Mouse (Mus musculus): Measurements from ENCODE around the gene Gjb4. TPM values are rescaled to one million over a fixed set of nuclear protein-coding genes. Genes with fewer than 3 reads are reported as not detected.

The Gjb4 gene
- polyA plus RNA-seq, 1 experiment, result 0.53 TPM

DNA sequence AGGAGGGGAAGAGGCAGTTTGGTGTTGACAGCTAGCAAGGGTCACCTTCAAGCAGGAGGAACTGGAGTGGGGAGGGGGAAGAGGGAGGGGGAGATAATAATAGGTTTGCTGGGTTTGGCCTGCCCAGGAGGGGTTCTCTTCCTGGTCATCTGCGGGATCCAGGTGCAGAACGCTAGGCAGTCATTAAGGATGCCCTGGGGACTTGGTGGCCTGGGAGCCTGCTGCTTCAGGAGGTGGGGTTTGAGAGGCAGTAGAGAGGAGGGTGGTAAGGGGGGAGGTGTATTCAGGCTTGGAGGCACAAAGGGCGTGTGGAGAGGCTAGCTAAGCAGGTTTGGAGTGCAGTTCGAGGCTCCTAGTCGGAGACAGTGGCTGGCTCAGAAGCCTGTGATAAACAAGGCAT is 11.6 kb upstream of the Gjb4 start:
- Histone ChIP-seq H3K27ac (ENCODE audit: insufficient read depth, low read depth, low read length) (no peak overlapping the region), H3K4me1 (ENCODE audit: control insufficient read depth, insufficient read depth, insufficient read length, low read length) (no peaks in the 10 kb centered on the region), H3K36me3 (ENCODE audit: control insufficient read depth, insufficient read depth, low read length) (no peaks in the 10 kb centered on the region), H3K27me3 (ENCODE audit: control insufficient read depth, insufficient read depth, low read length) (no peaks in the 10 kb centered on the region), H3K4me3 (ENCODE audit: low read depth, low read length) (no peak overlapping the region)
- TF ChIP-seq CTCF (IDR thresholded peaks at IDR 0.05; ENCODE audit: extremely low read depth, insufficient read length, insufficient replicate concordance, low read depth, low read length), result no peak
- no peak for TF ChIP-seq POLR2A (IDR thresholded peaks at IDR 0.05; ENCODE audit: low read depth, low read length)
- 30% methylated on average over 5 of the region's 5 CpGs for WGBS

GRCm38 (mm10) chr4:127364431-127364830 is 10.6 kb upstream of the Gjb4 start:
- TF ChIP-seq CTCF (IDR thresholded peaks at IDR 0.05; ENCODE audit: extremely low read depth, insufficient read length, insufficient replicate concordance, low read depth, low read length), result no peak
- no peak for TF ChIP-seq POLR2A (IDR thresholded peaks at IDR 0.05; ENCODE audit: low read depth, low read length)
- Histone ChIP-seq H3K27ac (ENCODE audit: insufficient read depth, low read depth, low read length) (no peak overlapping the region), H3K4me1 (ENCODE audit: control insufficient read depth, insufficient read depth, insufficient read length, low read length) (no peaks in the 10 kb centered on the region), H3K4me3 (ENCODE audit: low read depth, low read length) (no peak overlapping the region), H3K36me3 (ENCODE audit: control insufficient read depth, insufficient read depth, low read length) (no peaks in the 10 kb centered on the region), H3K27me3 (ENCODE audit: control insufficient read depth, insufficient read depth, low read length) (no peaks in the 10 kb centered on the region)
- WGBS, result 59% methylated on average over 6 of the region's 6 CpGs

- no peaks in the 10 kb centered on the region for H3K36me3 ChIP-seq (ENCODE audit: control insufficient read depth, insufficient read depth, low read length)
- WGBS, result 54% methylated on average over 4 of the region's 4 CpGs
- H3K27me3 ChIP-seq (ENCODE audit: control insufficient read depth, insufficient read depth, low read length), result no peaks in the 10 kb centered on the region
- H3K4me1 ChIP-seq (ENCODE audit: control insufficient read depth, insufficient read depth, insufficient read length, low read length), result no peaks in the 10 kb centered on the region
- peak; percentile 52; the same call in 1 of the 2 replicates for TF ChIP-seq CTCF (IDR thresholded peaks at IDR 0.05; ENCODE audit: extremely low read depth, insufficient read length, insufficient replicate concordance, low read depth, low read length)
- TF ChIP-seq POLR2A (IDR thresholded peaks at IDR 0.05; ENCODE audit: low read depth, low read length), result no peak
- H3K27ac ChIP-seq (ENCODE audit: insufficient read depth, low read depth, low read length), result no peak overlapping the region
- H3K4me3 ChIP-seq (ENCODE audit: low read depth, low read length), result no peak overlapping the region
These were observed 9.4 kb upstream of the Gjb4 start for GRCm38 (mm10) chr4:127363331-127363730.

GRCm38 (mm10) chr4:127362520-127362919 is 8.6 kb upstream of the Gjb4 start:
- Histone ChIP-seq H3K4me1 (ENCODE audit: control insufficient read depth, insufficient read depth, insufficient read length, low read length) (no peaks in the 10 kb centered on the region), H3K36me3 (ENCODE audit: control insufficient read depth, insufficient read depth, low read length) (no peaks in the 10 kb centered on the region), H3K27ac (ENCODE audit: insufficient read depth, low read depth, low read length) (no peak overlapping the region), H3K27me3 (ENCODE audit: control insufficient read depth, insufficient read depth, low read length) (no peaks in the 10 kb centered on the region), H3K4me3 (ENCODE audit: low read depth, low read length) (no peak overlapping the region)
- WGBS, result 85% methylated on average over 3 of the region's 3 CpGs
- TF ChIP-seq POLR2A (IDR thresholded peaks at IDR 0.05; ENCODE audit: low read depth, low read length), result no peak
- no peak for TF ChIP-seq CTCF (IDR thresholded peaks at IDR 0.05; ENCODE audit: extremely low read depth, insufficient read length, insufficient replicate concordance, low read depth, low read length)

DNA sequence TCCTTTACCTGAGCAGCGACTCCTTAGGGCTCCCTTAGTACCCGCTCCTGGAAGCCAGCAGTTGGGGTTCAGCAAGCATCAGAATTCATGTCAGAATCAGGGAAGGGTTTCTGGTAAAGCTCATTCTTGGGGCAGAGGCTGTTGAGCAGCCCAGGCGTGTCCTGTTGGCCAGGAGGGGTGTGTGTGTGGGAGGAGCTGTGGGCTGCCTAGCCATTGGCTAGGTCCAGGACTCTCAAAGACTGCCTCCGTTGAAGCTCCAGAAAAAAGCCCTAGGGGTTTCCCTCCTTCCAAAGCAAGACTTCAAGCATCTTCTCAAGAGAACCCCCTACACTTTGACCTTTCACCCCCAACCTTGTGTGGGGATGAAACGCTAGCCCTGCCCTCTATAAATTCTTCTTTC is 4.1 kb upstream of the Gjb4 start, which contains the start of gene Gjb5:
TSS of gene Gjb5 (minus strand) at position 164 of the 400 bp plus-strand sequence.
- TF ChIP-seq CTCF (IDR thresholded peaks at IDR 0.05; ENCODE audit: extremely low read depth, insufficient read length, insufficient replicate concordance, low read depth, low read length) (no peak), POLR2A (IDR thresholded peaks at IDR 0.05; ENCODE audit: low read depth, low read length) (no peak)
- Histone ChIP-seq H3K36me3 (ENCODE audit: control insufficient read depth, insufficient read depth, low read length) (no peaks in the 10 kb centered on the region), H3K27ac (ENCODE audit: insufficient read depth, low read depth, low read length) (no peak within 1 kb of the TSS), H3K27me3 (ENCODE audit: control insufficient read depth, insufficient read depth, low read length) (no peaks in the 10 kb centered on the region), H3K4me3 (ENCODE audit: low read depth, low read length) (no peak within 1 kb of the TSS), H3K4me1 (ENCODE audit: control insufficient read depth, insufficient read depth, insufficient read length, low read length) (no peaks in the 10 kb centered on the region)
- whole genome bisulfite sequencing, result 25% methylated on average over 5 of the region's 5 CpGs

DNA sequence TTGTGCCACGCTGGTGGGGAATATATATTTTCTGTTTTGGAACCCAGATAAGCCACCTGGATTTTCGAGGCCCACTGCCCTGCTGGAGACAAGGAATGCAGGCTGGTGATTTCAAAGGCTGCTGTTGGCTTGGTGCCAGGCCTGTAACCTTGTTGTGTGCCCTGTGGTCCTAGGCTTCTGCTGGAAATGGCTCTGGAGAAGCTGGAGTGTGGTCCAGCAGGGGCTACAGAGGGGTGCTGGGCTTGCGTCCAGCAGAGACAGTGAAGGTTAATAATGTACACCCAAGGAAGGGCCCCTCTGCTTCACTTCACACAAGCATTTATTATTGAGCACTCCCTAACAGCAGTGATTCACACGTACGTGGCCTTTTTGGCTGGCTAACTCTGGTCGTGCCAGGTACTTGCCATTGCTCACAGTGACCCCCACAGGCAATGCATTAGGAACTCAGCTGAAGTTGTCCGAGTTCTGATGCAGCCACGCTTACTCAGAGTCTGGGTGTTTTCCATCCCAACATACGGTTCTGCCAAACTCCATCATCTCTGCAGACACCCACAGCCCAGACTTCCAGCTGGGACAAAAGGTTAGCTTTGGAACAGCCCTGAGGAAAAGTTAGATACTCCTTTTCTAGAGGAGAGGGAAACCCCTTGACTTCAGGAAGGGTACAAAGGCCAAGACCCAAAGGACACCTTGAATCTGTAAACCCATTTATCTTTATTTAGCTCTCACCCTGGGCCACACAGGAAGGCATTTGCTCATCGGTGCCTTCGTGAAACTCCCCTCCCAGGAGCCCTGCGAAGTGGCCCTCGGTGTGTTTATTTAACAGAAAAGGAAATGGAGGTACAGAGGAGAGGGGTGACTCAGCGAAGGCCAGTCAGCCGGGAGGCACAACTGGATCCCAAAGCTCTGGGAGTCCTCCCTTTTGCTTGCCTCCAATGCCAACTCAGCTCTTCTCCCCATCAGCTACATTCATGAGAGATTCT is 915 bp upstream of the Gjb4 start:
- no peak overlapping the region for H3K27ac ChIP-seq (ENCODE audit: insufficient read depth, low read depth, low read length)
- no peaks in the 10 kb centered on the region for H3K4me1 ChIP-seq (ENCODE audit: control insufficient read depth, insufficient read depth, insufficient read length, low read length)
- no peaks in the 10 kb centered on the region for H3K36me3 ChIP-seq (ENCODE audit: control insufficient read depth, insufficient read depth, low read length)
- H3K4me3 ChIP-seq (ENCODE audit: low read depth, low read length), result no peak overlapping the region
- TF ChIP-seq CTCF (IDR thresholded peaks at IDR 0.05; ENCODE audit: extremely low read depth, insufficient read length, insufficient replicate concordance, low read depth, low read length), result no peak
- no peak for TF ChIP-seq POLR2A (IDR thresholded peaks at IDR 0.05; ENCODE audit: low read depth, low read length)
- 40% methylated on average over 15 of the region's 15 CpGs for whole genome bisulfite sequencing
- H3K27me3 ChIP-seq (ENCODE audit: control insufficient read depth, insufficient read depth, low read length), result no peaks in the 10 kb centered on the region

DNA sequence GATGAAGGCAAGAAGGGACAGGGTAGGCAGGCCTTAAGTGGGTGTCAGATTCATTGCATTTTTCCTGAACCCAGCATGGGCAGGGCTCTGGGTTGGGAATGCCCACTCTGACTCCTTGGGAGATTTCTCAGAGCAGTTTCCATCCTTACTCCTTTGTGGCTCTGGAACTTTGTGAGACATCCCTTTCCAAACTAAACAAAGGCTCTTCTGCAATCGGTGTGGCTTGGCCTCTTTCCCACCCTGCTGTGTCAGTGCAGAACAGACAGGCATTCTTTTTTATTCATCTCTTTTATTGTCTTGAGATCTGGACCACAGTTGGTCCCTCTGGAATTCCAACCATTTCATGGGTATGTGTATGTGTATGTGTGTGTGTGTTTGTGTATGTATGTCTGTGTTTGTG is 1.3 kb downstream of the Gjb4 start:
- no peak overlapping the region for H3K4me3 ChIP-seq (ENCODE audit: low read depth, low read length)
- no peak for TF ChIP-seq CTCF (IDR thresholded peaks at IDR 0.05; ENCODE audit: extremely low read depth, insufficient read length, insufficient replicate concordance, low read depth, low read length)
- TF ChIP-seq POLR2A (IDR thresholded peaks at IDR 0.05; ENCODE audit: low read depth, low read length), result no peak
- no peaks in the 10 kb centered on the region for H3K27me3 ChIP-seq (ENCODE audit: control insufficient read depth, insufficient read depth, low read length)
- WGBS, result 53% methylated on average over 1 of the region's 1 CpGs
- no peak overlapping the region for H3K27ac ChIP-seq (ENCODE audit: insufficient read depth, low read depth, low read length)
- no peaks in the 10 kb centered on the region for H3K36me3 ChIP-seq (ENCODE audit: control insufficient read depth, insufficient read depth, low read length)
- H3K4me1 ChIP-seq (ENCODE audit: control insufficient read depth, insufficient read depth, insufficient read length, low read length), result no peaks in the 10 kb centered on the region

Data from small intestine, adult 2 months (tissue).